Mouse (Mus musculus) ZHBTc4 (cell line): ENCODE data around the gene Plch2.
A peak's percentile ranks its signal among the peaks of the same experiment; 100 is the strongest.

Experiments
- DNase-seq: peaks from one replicate; pipeline ENCODE4 v3.0.0-alpha.2; 2011; ENCODE audit warnings: low read depth, low spot score

The Plch2 gene

GRCm38 (mm10) chr4:154986096-154986495, 70.5 kb downstream of the Plch2 start:
- DNase-seq = peak; percentile 84

GRCm38 (mm10) chr4:154985151-154985777, 71.3 kb downstream of the Plch2 start:
- no peak for DNase-seq

- peak; percentile 53 for DNase-seq
Measured at GRCm38 (mm10) chr4:154983767-154984166, 72.8 kb downstream of the Plch2 start.

- no peak for DNase-seq
Measured at GRCm38 (mm10) chr4:154982247-154983120, 74.1 kb downstream of the Plch2 start.

GRCm38 (mm10) chr4:154981530-154981929, 75.1 kb downstream of the Plch2 start:
- no peak for DNase-seq

GRCm38 (mm10) chr4:154981076-154981475, 75.5 kb downstream of the Plch2 start:
- DNase-seq = no peak

- DNase-seq = peak; percentile 74
Measured at GRCm38 (mm10) chr4:154980110-154980509, 76.5 kb downstream of the Plch2 start.

- DNase-seq = no peak
Measured at GRCm38 (mm10) chr4:154974163-154974611, 82.4 kb downstream of the Plch2 start.

GRCm38 (mm10) chr4:154972546-154972945, 84.0 kb downstream of the Plch2 start:
- peak; percentile 79 for DNase-seq

GRCm38 (mm10) chr4:154967173-154967572, 89.4 kb downstream of the Plch2 start:
- DNase-seq = peak; percentile 71

- no peak for DNase-seq
Measured at GRCm38 (mm10) chr4:154965856-154966255, 90.7 kb downstream of the Plch2 start.

- DNase-seq = no peak
Measured at GRCm38 (mm10) chr4:154964581-154965235, 91.9 kb downstream of the Plch2 start.

- DNase-seq = peak; percentile 92
Measured at GRCm38 (mm10) chr4:154963901-154964580, 92.5 kb downstream of the Plch2 start, which contains the start of gene Pank4. Pank4 (plus strand) TSS chr4:154964123.

GRCm38 (mm10) chr4:154963190-154963836, 93.3 kb downstream of the Plch2 start:
- DNase-seq = no peak

- DNase-seq = no peak
Measured at GRCm38 (mm10) chr4:154962683-154963082, 93.9 kb downstream of the Plch2 start.

GRCm38 (mm10) chr4:154961911-154962310, 94.7 kb downstream of the Plch2 start:
- DNase-seq = no peak

GRCm38 (mm10) chr4:154961226-154961738, 95.3 kb downstream of the Plch2 start:
- peak; percentile 73 for DNase-seq

- peak; percentile 68 for DNase-seq
Measured at GRCm38 (mm10) chr4:154960690-154961225, 95.8 kb downstream of the Plch2 start, which contains the start of gene Hes5. Hes5 (plus strand) TSS chr4:154960923.

- no peak for DNase-seq
Measured at GRCm38 (mm10) chr4:154960021-154960689, 96.4 kb downstream of the Plch2 start.

- no peak for DNase-seq
Measured at GRCm38 (mm10) chr4:154958621-154959020, 98.0 kb downstream of the Plch2 start.
